Mouse (Mus musculus): ENCODE measurements around the gene Copg2. TPM values are rescaled to one million over a fixed set of nuclear protein-coding genes. Genes with fewer than 3 reads are reported as not detected.
A peak's percentile ranks its signal among the peaks of the same experiment; 100 is the strongest.

Gene Copg2
- polyA plus RNA-seq, 1 experiment from 2014 or later, result 27.9 TPM

DNA sequence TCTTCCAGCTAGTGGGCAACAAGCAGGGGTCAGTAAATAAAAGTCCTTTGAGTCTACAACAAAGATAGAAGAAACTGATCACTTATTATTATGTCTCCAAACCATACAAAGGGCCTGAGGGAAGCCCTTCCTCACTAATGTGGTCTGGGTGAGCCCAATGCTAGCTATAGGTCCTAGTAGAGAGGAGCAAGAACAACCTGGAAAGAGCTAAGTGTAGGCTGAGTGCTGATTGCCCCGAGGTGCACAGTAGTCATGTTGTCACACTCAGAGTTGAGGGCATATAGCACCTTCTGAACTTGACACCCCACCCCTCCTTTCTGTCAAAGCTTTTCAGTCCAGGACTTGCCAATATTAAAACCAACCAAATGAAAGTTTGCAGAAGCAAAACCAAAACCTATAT, 146.7 kb downstream of the Copg2 start:
- no peak overlapping the region for H3K9ac ChIP-seq
- no peaks in the 10 kb centered on the region for H3K27me3 ChIP-seq (ENCODE audit: insufficient read depth, low read length)
- peaks cover 49% of the 10 kb centered on the region for H3K36me3 ChIP-seq (ENCODE audit: insufficient read depth)
- peak; percentile 61 for ATAC-seq (ENCODE audit: insufficient read depth)
- H3K4me2 ChIP-seq, result no peak overlapping the region
- no peak for TF ChIP-seq CTCF (IDR thresholded peaks at IDR 0.05; ENCODE audit: low read depth)
- H3K9me3 ChIP-seq (ENCODE audit: low read depth, low read length), result no peaks in the 10 kb centered on the region
- no peak overlapping the region for H3K4me3 ChIP-seq (ENCODE audit: low read depth, low read length)
- H3K4me1 ChIP-seq (ENCODE audit: insufficient read depth), result 0 out of 2 replicates have a peak, but pooled peaks cover 2% of the 10 kb centered on the region
- 44% methylated on average over 1 of the region's 1 CpGs for WGBS
- DNase-seq, result no peak
- no peak overlapping the region for H3K27ac ChIP-seq (ENCODE audit: low read depth)

DNA sequence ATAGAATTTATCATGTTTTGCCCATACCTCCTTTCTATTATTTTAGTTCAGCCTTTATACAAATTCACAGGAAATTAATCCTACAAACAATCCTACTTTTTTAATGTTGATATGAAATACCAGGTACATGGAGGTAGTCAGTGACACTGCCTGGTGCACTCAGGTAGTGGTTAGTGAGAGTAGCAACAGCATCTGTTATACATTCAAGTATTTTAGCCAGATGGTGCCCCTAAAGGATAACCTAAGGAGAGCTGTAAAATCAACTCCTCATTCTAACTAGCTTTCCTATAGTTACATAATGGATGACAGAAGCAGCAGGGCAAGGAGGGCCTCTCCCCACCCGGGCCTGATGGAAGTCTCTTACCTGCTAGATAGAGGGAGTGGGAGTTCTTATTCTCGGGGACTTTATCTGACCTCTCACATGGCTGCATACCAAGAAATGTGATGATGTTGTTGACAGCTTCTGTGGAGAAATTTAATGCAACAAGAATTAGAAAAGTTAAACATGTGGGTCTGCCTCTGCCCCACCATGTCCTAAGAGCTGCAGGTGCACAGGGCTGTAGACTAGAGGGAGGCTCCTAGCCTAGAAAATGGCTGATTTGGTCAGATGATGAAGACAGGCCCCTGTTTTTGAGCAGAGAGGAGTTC, 147.4 kb downstream of the Copg2 start:
- Histone ChIP-seq H3K36me3 (ENCODE audit: insufficient read depth) (peaks cover 54% of the 10 kb centered on the region), H3K4me1 (ENCODE audit: insufficient read depth) (0 out of 2 replicates have a peak, but pooled peaks cover 2% of the 10 kb centered on the region), H3K9ac (no peak overlapping the region), H3K4me3 (ENCODE audit: low read depth, low read length) (no peak overlapping the region), H3K4me2 (no peak overlapping the region), H3K9me3 (ENCODE audit: low read depth, low read length) (no peaks in the 10 kb centered on the region), H3K27me3 (ENCODE audit: insufficient read depth, low read length) (no peaks in the 10 kb centered on the region), H3K27ac (ENCODE audit: low read depth) (no peak overlapping the region)
- WGBS, result 58% methylated on average over 2 of the region's 2 CpGs
- no peak for DNase-seq
- TF ChIP-seq CTCF (IDR thresholded peaks at IDR 0.05; ENCODE audit: low read depth), result no peak
- peak; percentile 51; the same call in 1 of the 2 replicates for ATAC-seq (ENCODE audit: insufficient read depth)

GRCm38 (mm10) chr6:30748358-30748910, 148.2 kb downstream of the Copg2 start:
- DNase-seq (peak; percentile 68), ATAC-seq (ENCODE audit: insufficient read depth) (no peak)
- H3K9me3 ChIP-seq (ENCODE audit: low read depth, low read length), result no peaks in the 10 kb centered on the region
- H3K9ac ChIP-seq, result no peak overlapping the region
- WGBS, result 64% methylated on average over 6 of the region's 6 CpGs
- H3K4me1 ChIP-seq (ENCODE audit: insufficient read depth), result 0 out of 2 replicates have a peak, but pooled peaks cover 2% of the 10 kb centered on the region
- H3K36me3 ChIP-seq (ENCODE audit: insufficient read depth), result peaks cover 61% of the 10 kb centered on the region
- no peak for TF ChIP-seq CTCF (IDR thresholded peaks at IDR 0.05; ENCODE audit: low read depth)
- H3K4me3 ChIP-seq (ENCODE audit: low read depth, low read length), result no peak overlapping the region
- H3K27me3 ChIP-seq (ENCODE audit: insufficient read depth, low read length), result no peaks in the 10 kb centered on the region
- no peak overlapping the region for H3K4me2 ChIP-seq
- H3K27ac ChIP-seq (ENCODE audit: low read depth), result no peak overlapping the region; the same call in 1 of the 2 replicates

DNA sequence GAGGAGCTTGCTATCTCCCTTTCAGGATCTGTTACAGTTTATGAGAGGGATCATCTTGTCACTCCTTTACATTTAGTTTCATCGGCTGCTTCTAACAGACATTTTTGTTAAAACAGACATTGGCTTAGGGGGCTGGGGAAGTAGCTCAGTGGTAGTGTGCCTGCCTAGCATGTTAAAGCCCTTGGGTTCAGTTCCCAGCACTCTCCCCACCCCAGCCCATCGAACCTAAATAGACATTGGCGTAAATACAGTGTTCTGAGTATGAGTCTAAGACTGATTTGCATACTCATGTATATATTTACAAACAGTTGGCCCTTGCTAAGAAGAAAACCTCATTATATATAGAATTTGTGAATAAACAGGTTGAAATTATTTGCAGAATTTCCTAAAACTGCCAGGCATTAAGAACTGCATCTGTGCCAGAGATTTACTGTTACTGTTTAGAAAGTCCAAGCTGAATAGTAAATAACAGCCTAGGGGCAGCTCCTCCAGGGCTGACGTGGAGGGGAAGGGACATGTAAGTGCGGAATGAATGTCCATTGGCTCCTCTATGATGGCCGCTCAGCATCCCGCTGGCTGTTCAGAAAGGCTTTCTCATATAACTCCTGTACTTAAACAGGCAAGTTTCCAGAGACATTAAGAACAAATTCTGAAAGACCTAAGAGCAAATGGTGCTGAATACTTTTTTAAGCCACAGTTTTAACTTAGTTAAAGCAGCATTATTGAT, 148.8 kb downstream of the Copg2 start:
- Histone ChIP-seq H3K4me2 (no peak overlapping the region), H3K27me3 (ENCODE audit: insufficient read depth, low read length) (no peaks in the 10 kb centered on the region), H3K36me3 (ENCODE audit: insufficient read depth) (peaks cover 68% of the 10 kb centered on the region), H3K4me3 (ENCODE audit: low read depth, low read length) (no peak overlapping the region), H3K4me1 (ENCODE audit: insufficient read depth) (0 out of 2 replicates have a peak, but pooled peaks cover 2% of the 10 kb centered on the region), H3K9me3 (ENCODE audit: low read depth, low read length) (no peaks in the 10 kb centered on the region), H3K27ac (ENCODE audit: low read depth) (no peak overlapping the region), H3K9ac (no peak overlapping the region)
- no peak for TF ChIP-seq CTCF (IDR thresholded peaks at IDR 0.05; ENCODE audit: low read depth)
- no peak for ATAC-seq (ENCODE audit: insufficient read depth)
- DNase-seq, result peak; percentile 54
- WGBS, result 69% methylated on average over 7 of the region's 7 CpGs

- Histone ChIP-seq H3K36me3 (ENCODE audit: insufficient read depth) (peaks cover 79% of the 10 kb centered on the region), H3K4me3 (ENCODE audit: low read depth, low read length) (no peak overlapping the region), H3K9me3 (ENCODE audit: low read depth, low read length) (no peaks in the 10 kb centered on the region), H3K4me2 (no peak overlapping the region), H3K27me3 (ENCODE audit: insufficient read depth, low read length) (no peaks in the 10 kb centered on the region), H3K9ac (no peak overlapping the region), H3K4me1 (ENCODE audit: insufficient read depth) (0 out of 2 replicates have a peak, but pooled peaks cover 2% of the 10 kb centered on the region), H3K27ac (ENCODE audit: low read depth) (no peak overlapping the region)
- no peak for ATAC-seq (ENCODE audit: insufficient read depth)
- DNase-seq, result no peak
- 50% methylated on average over 7 of the region's 7 CpGs for WGBS
- TF ChIP-seq CTCF (IDR thresholded peaks at IDR 0.05; ENCODE audit: low read depth), result no peak
Observed at GRCm38 (mm10) chr6:30745591-30745990, 151.0 kb downstream of the Copg2 start.

DNA sequence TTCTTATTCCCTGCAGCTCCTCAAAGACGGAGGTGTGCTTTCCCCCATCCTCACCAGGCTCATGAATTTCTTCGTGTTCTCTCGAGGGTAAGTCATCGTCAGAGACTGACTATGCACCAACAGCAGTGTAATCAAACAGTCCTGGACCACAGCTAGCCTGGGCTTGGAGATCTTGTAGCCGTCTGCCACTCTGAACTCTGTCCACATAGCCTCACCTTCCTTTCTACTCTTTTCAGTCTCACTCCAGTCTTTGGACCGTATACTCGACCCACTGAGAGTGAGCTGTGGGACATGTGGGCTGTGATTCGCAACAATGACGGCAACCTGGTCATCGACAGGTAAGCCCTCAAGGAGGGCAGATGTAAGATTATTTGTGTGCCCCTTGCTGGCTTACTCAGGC, 151.7 kb downstream of the Copg2 start:
- no peak for DNase-seq
- H3K27ac ChIP-seq (ENCODE audit: low read depth), result no peak overlapping the region
- no peak overlapping the region for H3K4me2 ChIP-seq
- H3K27me3 ChIP-seq (ENCODE audit: insufficient read depth, low read length), result no peaks in the 10 kb centered on the region
- peaks cover 4% of the 10 kb centered on the region; the same call in 1 of the 2 replicates for H3K9me3 ChIP-seq (ENCODE audit: low read depth, low read length)
- WGBS, result 82% methylated on average over 10 of the region's 10 CpGs
- no peak for ATAC-seq (ENCODE audit: insufficient read depth)
- peaks cover 77% of the 10 kb centered on the region for H3K36me3 ChIP-seq (ENCODE audit: insufficient read depth)
- no peak for TF ChIP-seq CTCF (IDR thresholded peaks at IDR 0.05; ENCODE audit: low read depth)
- H3K9ac ChIP-seq, result no peak overlapping the region
- no peak overlapping the region for H3K4me3 ChIP-seq (ENCODE audit: low read depth, low read length)
- 0 out of 2 replicates have a peak, but pooled peaks cover 2% of the 10 kb centered on the region for H3K4me1 ChIP-seq (ENCODE audit: insufficient read depth)
